Mouse (Mus musculus) left cerebral cortex, postnatal 36 days (tissue): Measurements from ENCODE around the gene Arhgap28. TPM values are rescaled to one million over a fixed set of nuclear protein-coding genes. Genes with fewer than 3 reads are reported as not detected.

Source experiments
- DNase-seq, 2 experiments: peaks; one replicate each; pipeline ENCODE4 v3.0.0; 2021 to 2022; ENCODE audit warnings: low spot score in 2 of 2, mixed read lengths in 1 of 2
- intact Hi-C: fragments of 180-260 bp; cut with DNase I; formaldehyde crosslinking; loops from one replicate; pipeline ENCODE4 v1.15.1; 2025
- total RNA-seq, 2 experiments: library from RNA; stranded (reverse); gene quantifications; 2 replicates each; pipeline ENCODE4 v1.2.3; 2021

Gene Arhgap28
- total RNA-seq, 2 experiments from 2014 or later, result 0.43 to 0.44 TPM

GRCm38 (mm10) chr17:67837351-67838090, 166.4 kb downstream of the Arhgap28 start:
- DNase-seq, result peak; percentile 53 to 69
- intact Hi-C loops, result loop anchor here (2.0 to 5.0 kb wide), 2 partner anchors 187 to 1260 kb away; no protein-coding TSS in a partner anchor

GRCm38 (mm10) chr17:67836146-67836895, 167.6 kb downstream of the Arhgap28 start:
- intact Hi-C loops, result loop anchor here (2.0 to 5.0 kb wide), 2 partner anchors 186 to 1259 kb away; no protein-coding TSS in a partner anchor
- DNase-seq, result no peak

- intact Hi-C loops, result no loop called here
- no peak for DNase-seq
Measured at GRCm38 (mm10) chr17:67827431-67827830, 176.5 kb downstream of the Arhgap28 start.

- intact Hi-C loops, result no loop called here
Measured at GRCm38 (mm10) chr17:67816916-67817315, 187.0 kb downstream of the Arhgap28 start.

GRCm38 (mm10) chr17:67815720-67816119, 188.2 kb downstream of the Arhgap28 start:
- intact Hi-C loops, result no loop called here
- DNase-seq, result no peak

More at GRCm38 (mm10) chr17:67816916-67817315, 187.0 kb downstream of the Arhgap28 start:
- no peak for DNase-seq

- intact Hi-C loops, result no loop called here
- no peak for DNase-seq
Measured at GRCm38 (mm10) chr17:67813666-67814065, 190.3 kb downstream of the Arhgap28 start.

- no peak for DNase-seq
- intact Hi-C loops, result no loop called here
Measured at GRCm38 (mm10) chr17:67809171-67809570, 194.7 kb downstream of the Arhgap28 start.
